Mouse (Mus musculus) MEL-GATA-1-ER (cell line): Measurements from ENCODE around the gene Olfr670.
"Not testable (repeated sequence)": the region's sequence is repeated elsewhere in the genome, so short reads cannot be mapped to it uniquely, and the experiment has no call there.

Experiments used
- DNase-seq: peaks from one replicate; pipeline ENCODE4 v3.0.0-alpha.2; 2012; ENCODE audit warnings: low read depth; ENCODE audit errors: extremely low read depth

The Olfr670 gene

GRCm38 (mm10) chr7:104962520-104962919 is at the start of gene Olfr670:
Gene Olfr670 (minus strand): TSS chr7:104962620.
- no peak for DNase-seq

GRCm38 (mm10) chr7:105001929-105002328 is 39.5 kb upstream of the Olfr670 start, which contains the start of gene Olfr672:
Gene Olfr672 (minus strand): TSS chr7:105002029.
- DNase-seq = no peak

GRCm38 (mm10) chr7:104979026-104979425 is 16.6 kb upstream of the Olfr670 start, which contains the start of gene Olfr671:
Gene Olfr671 (minus strand): TSS chr7:104979126.
- DNase-seq = no peak

GRCm38 (mm10) chr7:104972507-104972906 is 10.1 kb upstream of the Olfr670 start:
- DNase-seq = not testable (repeated sequence)

- not testable (repeated sequence) for DNase-seq
Observed at GRCm38 (mm10) chr7:104950234-104950633, 12.2 kb downstream of the Olfr670 start.

GRCm38 (mm10) chr7:104933940-104934339 is 28.5 kb downstream of the Olfr670 start, which contains the start of gene Olfr669:
Gene Olfr669 (plus strand): TSS chr7:104934240.
- no peak for DNase-seq

GRCm38 (mm10) chr7:104927957-104928356 is 34.5 kb downstream of the Olfr670 start, which contains the start of gene Olfr668:
Gene Olfr668 (minus strand): TSS chr7:104928057.
- no peak for DNase-seq

GRCm38 (mm10) chr7:104921382-104921781 is 41.0 kb downstream of the Olfr670 start, which contains the start of gene Olfr667:
Gene Olfr667 (minus strand): TSS chr7:104921482.
- no peak for DNase-seq
